In the genomic region with DNA sequence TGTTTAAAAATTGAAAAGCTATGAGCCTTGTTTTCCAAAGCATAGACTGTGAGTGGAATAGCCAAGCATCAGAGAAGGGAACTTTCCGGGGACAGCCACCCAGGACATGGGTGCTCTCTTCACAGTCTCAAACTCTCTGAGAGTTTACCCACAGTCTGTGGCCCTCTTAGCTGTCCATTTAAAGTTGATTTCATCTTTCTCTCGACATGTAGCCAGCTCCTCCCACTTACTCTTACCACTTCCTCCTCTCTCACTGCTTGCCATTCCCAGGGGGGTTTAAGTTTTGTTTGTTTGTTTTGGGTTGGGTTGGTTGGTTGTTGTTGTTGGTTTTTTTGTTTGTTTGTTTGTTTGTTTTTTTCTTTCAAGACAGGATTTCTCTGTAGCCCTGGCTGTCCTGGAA, we compare ENCODE assay signal across 13 mouse cellular contexts.
"Had no signal": no experiment of that assay in that cellular context is flagged by ENCODE, and none has a peak within 500 bp of the region (broad histone marks: within the 10 kb centered on the region; RNA-seq: fewer than 3 reads in every experiment).

No protein-coding gene starts in this region.

- H3K4me2 ChIP-seq: kidney, embryonic 15.5 days; limb, embryonic 15.5 days; lung, embryonic 14.5 days; midbrain, embryonic 13.5 days; neural tube, embryonic 15.5 days; stomach, embryonic 15.5 days had no signal

- H3K4me3 ChIP-seq: kidney, embryonic 15.5 days; left cerebral cortex, adult 2 months; limb, embryonic 15.5 days; midbrain, embryonic 13.5 days; myocyte; neural tube, embryonic 15.5 days; stomach, embryonic 15.5 days had no signal

- H3K27me3 ChIP-seq: kidney, embryonic 15.5 days; limb, embryonic 15.5 days; midbrain, embryonic 13.5 days; neural tube, embryonic 15.5 days; stomach, embryonic 15.5 days had no signal

- H3K36me3 ChIP-seq: kidney, embryonic 15.5 days; limb, embryonic 15.5 days; midbrain, embryonic 13.5 days; neural tube, embryonic 15.5 days; stomach, embryonic 15.5 days had no signal

- H3K9ac ChIP-seq: kidney, embryonic 15.5 days; limb, embryonic 15.5 days; liver, embryonic 14.5 days; lung, embryonic 14.5 days; midbrain, embryonic 13.5 days; neural tube, embryonic 15.5 days; stomach, embryonic 15.5 days had no signal

- H3K9me3 ChIP-seq: kidney, embryonic 15.5 days; limb, embryonic 15.5 days; midbrain, embryonic 13.5 days; neural tube, embryonic 15.5 days; stomach, embryonic 15.5 days had no signal

- DNase-seq: kidney, adult 18-20 months; kidney, postnatal 14 days; lung, postnatal 4 days; thymus, postnatal 36 days had no signal

- H3K4me1 ChIP-seq: kidney, embryonic 15.5 days; limb, embryonic 15.5 days; midbrain, embryonic 13.5 days; neural tube, embryonic 15.5 days; stomach, embryonic 15.5 days had no signal

- H3K27ac ChIP-seq: kidney, embryonic 15.5 days; left cerebral cortex, adult 2 months; limb, embryonic 15.5 days; liver, embryonic 14.5 days; midbrain, embryonic 13.5 days; neural tube, embryonic 15.5 days; stomach, embryonic 15.5 days had no signal

- ATAC-seq: midbrain, embryonic 13.5 days had no signal
